30 mouse cellular contexts compared by ENCODE assay signal in genomic region chr13:114129986-114130385, GRCm38 (mm10).
DNase-seq lines count a peak whose midpoint lies in the region; ATAC-seq and TF ChIP-seq lines count a peak whose summit lies in the region.
"Had no signal": no experiment of that assay in that cellular context is flagged by ENCODE, and none has a peak within 500 bp of the region (broad histone marks: within the 10 kb centered on the region; RNA-seq: fewer than 3 reads in every experiment).

No protein-coding gene starts in this region.

- TF ChIP-seq CTCF in forebrain, postnatal 0 days (IDR thresholded peaks at IDR 0.05; ENCODE audit: low read depth): no peak

- peaks cover 17% of the 10 kb centered on the region for H3K4me1 ChIP-seq in forebrain, embryonic 15.5 days
- H3K4me1 ChIP-seq in forebrain, embryonic 11.5 days (replicated peaks; ENCODE audit: control insufficient read depth, insufficient read depth, low read length): no peaks in the 10 kb centered on the region
- H3K4me1 ChIP-seq in limb, embryonic 12.5 days (replicated peaks): peaks cover 15% of the 10 kb centered on the region
- H3K4me1 ChIP-seq in limb, embryonic 10.5 days: peaks cover 12% of the 10 kb centered on the region
- peaks cover 4% of the 10 kb centered on the region; the same call in 1 of the 2 replicates for H3K4me1 ChIP-seq in forebrain, postnatal 0 days (ENCODE audit: insufficient read depth)
- H3K4me1 ChIP-seq: embryonic facial prominence, embryonic 12.5 days; embryonic facial prominence, embryonic 15.5 days had no signal

- no peak overlapping the region for H3K4me2 ChIP-seq in forebrain, embryonic 15.5 days (replicated peaks)
- no peak overlapping the region for H3K4me2 ChIP-seq in forebrain, embryonic 11.5 days (ENCODE audit: low read depth, low read length, severe bottlenecking)
- H3K4me2 ChIP-seq in limb, embryonic 12.5 days: no peak overlapping the region
- no peak overlapping the region for H3K4me2 ChIP-seq in forebrain, postnatal 0 days (ENCODE audit: low read depth)
- H3K4me2 ChIP-seq: embryonic facial prominence, embryonic 12.5 days; embryonic facial prominence, embryonic 15.5 days; heart, embryonic 12.5 days; heart, embryonic 15.5 days; hindbrain, embryonic 14.5 days had no signal

- no peaks in the 10 kb centered on the region for H3K36me3 ChIP-seq in forebrain, embryonic 15.5 days
- no peaks in the 10 kb centered on the region for H3K36me3 ChIP-seq in forebrain, embryonic 11.5 days (ENCODE audit: control insufficient read depth, insufficient read depth, low read length)
- no peaks in the 10 kb centered on the region for H3K36me3 ChIP-seq in limb, embryonic 12.5 days
- H3K36me3 ChIP-seq in limb, embryonic 10.5 days: peaks cover 3% of the 10 kb centered on the region; the same call in 1 of the 2 replicates
- H3K36me3 ChIP-seq in forebrain, postnatal 0 days (ENCODE audit: insufficient read depth): no peaks in the 10 kb centered on the region
- H3K36me3 ChIP-seq: embryonic facial prominence, embryonic 12.5 days; embryonic facial prominence, embryonic 15.5 days had no signal

- no peaks in the 10 kb centered on the region for H3K9me3 ChIP-seq in forebrain, embryonic 15.5 days
- no peaks in the 10 kb centered on the region for H3K9me3 ChIP-seq in forebrain, embryonic 11.5 days (ENCODE audit: control insufficient read depth, low read length)
- peaks cover 4% of the 10 kb centered on the region; the same call in 1 of the 2 replicates for H3K9me3 ChIP-seq in limb, embryonic 12.5 days
- H3K9me3 ChIP-seq in limb, embryonic 10.5 days (replicated peaks): no peaks in the 10 kb centered on the region
- H3K9me3 ChIP-seq in forebrain, postnatal 0 days (ENCODE audit: low read length): no peaks in the 10 kb centered on the region
- H3K9me3 ChIP-seq: embryonic facial prominence, embryonic 15.5 days; heart, embryonic 15.5 days had no signal

- peak; percentile 71 for ATAC-seq in forebrain, embryonic 15.5 days (replicated peaks)
- no peak for ATAC-seq in forebrain, embryonic 11.5 days (replicated peaks; ENCODE audit: low FRiP score)
- ATAC-seq in limb, embryonic 12.5 days (ENCODE audit: insufficient number of reproducible peaks, insufficient read depth, low FRiP score, low TSS enrichment, low read depth): 0 out of 2 replicates have a peak, but pooled peaks have one; percentile 17
- ATAC-seq in forebrain, postnatal 0 days: peak; percentile 46; the same call in 1 of the 2 replicates
- no peak for ATAC-seq in erythroblast, adult 5-6 weeks (replicated peaks; ENCODE audit: low FRiP score, poor library complexity, severe bottlenecking)
- ATAC-seq: hindbrain, postnatal 0 days; inflammation-experienced regulatory T-cells, adult 6 months; intestine, embryonic 16.5 days; Patski had no signal

- WGBS in forebrain, embryonic 15.5 days: 54% methylated on average over 11 of the region's 11 CpGs
- 91% methylated on average over 11 of the region's 11 CpGs for WGBS in forebrain, embryonic 11.5 days
- 49% methylated on average over 11 of the region's 11 CpGs for WGBS in limb, embryonic 12.5 days
- WGBS in limb, embryonic 10.5 days: 74% methylated on average over 11 of the region's 11 CpGs
- 55% methylated on average over 11 of the region's 11 CpGs for WGBS in forebrain, postnatal 0 days

- H3K27ac ChIP-seq in forebrain, embryonic 15.5 days (replicated peaks): peak overlapping the region; percentile 56; the same call in 1 of the 2 replicates
- H3K27ac ChIP-seq in forebrain, embryonic 11.5 days (ENCODE audit: low read depth, low read length): no peak overlapping the region
- H3K27ac ChIP-seq in limb, embryonic 12.5 days: peak overlapping the region; percentile 66
- H3K27ac ChIP-seq in limb, embryonic 10.5 days: no peak overlapping the region
- no peak overlapping the region for H3K27ac ChIP-seq in forebrain, postnatal 0 days (ENCODE audit: low read depth, low read length)
- H3K27ac ChIP-seq: embryonic facial prominence, embryonic 12.5 days; embryonic facial prominence, embryonic 15.5 days; gastrocnemius, adult 2 months; heart, embryonic 15.5 days; hindbrain, embryonic 14.5 days; hindbrain, postnatal 0 days had no signal

- H3K27me3 ChIP-seq in forebrain, embryonic 15.5 days: no peaks in the 10 kb centered on the region
- H3K27me3 ChIP-seq in forebrain, embryonic 11.5 days (ENCODE audit: control insufficient read depth, insufficient read depth, low read length): no peaks in the 10 kb centered on the region
- H3K27me3 ChIP-seq in limb, embryonic 12.5 days: no peaks in the 10 kb centered on the region
- no peaks in the 10 kb centered on the region for H3K27me3 ChIP-seq in limb, embryonic 10.5 days (ENCODE audit: low read depth, poor library complexity, severe bottlenecking)
- no peaks in the 10 kb centered on the region for H3K27me3 ChIP-seq in forebrain, postnatal 0 days (ENCODE audit: insufficient read depth, low read length)
- H3K27me3 ChIP-seq: embryonic facial prominence, embryonic 12.5 days; embryonic facial prominence, embryonic 15.5 days; heart, embryonic 12.5 days; heart, embryonic 15.5 days; Patski had no signal

- DNase-seq in cerebellum, postnatal 10 days: peak; percentile 15 to 18
- no peak for DNase-seq in cerebellum, postnatal 25 days
- DNase-seq in forebrain, embryonic 11.5 days (ENCODE audit: low spot score): no peak
- no peak for DNase-seq in limb, embryonic 10.5 days (ENCODE audit: low spot score)
- no peak for DNase-seq in forebrain, postnatal 0 days
- DNase-seq: adrenal gland, adult 2 months; adrenal gland, postnatal 14 days; cerebellum, adult 11-12 months; cerebellum, adult 8-10 months; cerebellum, postnatal 14 days; gastrocnemius, adult 2 months; gastrocnemius, postnatal 14 days; heart, adult 18-20 months; heart, postnatal 10 days; heart, postnatal 4 days; kidney, adult 18-20 months; kidney, adult 9 months had no signal

- no peak overlapping the region for H3K9ac ChIP-seq in forebrain, embryonic 15.5 days (replicated peaks)
- no peak overlapping the region for H3K9ac ChIP-seq in forebrain, embryonic 11.5 days (ENCODE audit: low read length)
- H3K9ac ChIP-seq in limb, embryonic 12.5 days (replicated peaks): no peak overlapping the region
- H3K9ac ChIP-seq in forebrain, postnatal 0 days: no peak overlapping the region
- H3K9ac ChIP-seq: embryonic facial prominence, embryonic 12.5 days; embryonic facial prominence, embryonic 15.5 days; heart, embryonic 12.5 days; heart, embryonic 15.5 days; hindbrain, embryonic 14.5 days had no signal

- H3K4me3 ChIP-seq in forebrain, embryonic 15.5 days: no peak overlapping the region
- no peak overlapping the region for H3K4me3 ChIP-seq in forebrain, embryonic 11.5 days (ENCODE audit: low read depth, low read length)
- H3K4me3 ChIP-seq in limb, embryonic 12.5 days (replicated peaks): no peak overlapping the region
- no peak overlapping the region for H3K4me3 ChIP-seq in limb, embryonic 10.5 days
- no peak overlapping the region for H3K4me3 ChIP-seq in forebrain, postnatal 0 days (ENCODE audit: low read depth, low read length)
- H3K4me3 ChIP-seq: embryonic facial prominence, embryonic 12.5 days; embryonic facial prominence, embryonic 15.5 days; erythroblast, embryonic 14.5 days; gastrocnemius, adult 2 months; heart, embryonic 12.5 days; heart, embryonic 15.5 days had no signal

Comparison
In these comparisons a context has a peak if more than half of its experiments do, and no peak if none do; other contexts are left out.
1. DNase-seq: peak in cerebellum, postnatal 10 days (2 of 2); none in cerebellum, postnatal 25 days (0 of 2), forebrain, embryonic 11.5 days (single experiment), limb, embryonic 10.5 days (single experiment) and forebrain, postnatal 0 days (single experiment).
2. ATAC-seq: peak in forebrain, embryonic 15.5 days (single experiment), limb, embryonic 12.5 days (single experiment) and forebrain, postnatal 0 days (single experiment); none in forebrain, embryonic 11.5 days (single experiment) and erythroblast, adult 5-6 weeks (single experiment).
3. H3K27ac ChIP-seq: peak in forebrain, embryonic 15.5 days (single experiment) and limb, embryonic 12.5 days (single experiment); none in forebrain, embryonic 11.5 days (single experiment), limb, embryonic 10.5 days (single experiment) and forebrain, postnatal 0 days (single experiment).